13 mouse cellular contexts compared by ENCODE assay signal in genomic region chr2:112767665-112768064, GRCm38 (mm10).
DNase-seq lines count a peak whose midpoint lies in the region; ATAC-seq and TF ChIP-seq lines count a peak whose summit lies in the region.
"Had no signal": no experiment of that assay in that cellular context is flagged by ENCODE, and none has a peak within 500 bp of the region (broad histone marks: within the 10 kb centered on the region; RNA-seq: fewer than 3 reads in every experiment).

No protein-coding gene starts in this region.

- H3K27ac ChIP-seq in kidney, postnatal 0 days, result no peak overlapping the region
- H3K27ac ChIP-seq in kidney, embryonic 14.5 days (ENCODE audit: low read depth, low read length), result no peak overlapping the region
- no peak overlapping the region for H3K27ac ChIP-seq in hindbrain, postnatal 0 days
- H3K27ac ChIP-seq: embryonic facial prominence, embryonic 13.5 days; limb, embryonic 13.5 days; midbrain, embryonic 12.5 days had no signal

- no peaks in the 10 kb centered on the region for H3K27me3 ChIP-seq in kidney, postnatal 0 days (ENCODE audit: insufficient read depth, low read length)
- H3K27me3 ChIP-seq in kidney, embryonic 14.5 days (ENCODE audit: control insufficient read depth, insufficient read depth, low read length), result no peaks in the 10 kb centered on the region
- no peaks in the 10 kb centered on the region for H3K27me3 ChIP-seq in hindbrain, postnatal 0 days (ENCODE audit: insufficient read depth, low read length)
- H3K27me3 ChIP-seq: embryonic facial prominence, embryonic 13.5 days; midbrain, embryonic 12.5 days had no signal

- no peak overlapping the region for H3K4me2 ChIP-seq in kidney, postnatal 0 days (ENCODE audit: low read length)
- H3K4me2 ChIP-seq in kidney, embryonic 14.5 days (replicated peaks; ENCODE audit: low read depth, low read length), result no peak overlapping the region
- H3K4me2 ChIP-seq in hindbrain, postnatal 0 days (ENCODE audit: low read depth, low read length), result no peak overlapping the region
- H3K4me2 ChIP-seq: embryonic facial prominence, embryonic 13.5 days; limb, embryonic 13.5 days; midbrain, embryonic 12.5 days had no signal

- 66% methylated on average over 5 of the region's 5 CpGs for WGBS in kidney, postnatal 0 days
- WGBS in kidney, embryonic 14.5 days, result 71% methylated on average over 5 of the region's 5 CpGs
- 64% methylated on average over 5 of the region's 5 CpGs for WGBS in hindbrain, postnatal 0 days

- no peak overlapping the region for H3K9ac ChIP-seq in kidney, postnatal 0 days (ENCODE audit: low read depth, low read length)
- no peak overlapping the region for H3K9ac ChIP-seq in kidney, embryonic 14.5 days (ENCODE audit: low read depth, low read length)
- H3K9ac ChIP-seq in hindbrain, postnatal 0 days (replicated peaks; ENCODE audit: low read length), result no peak overlapping the region
- H3K9ac ChIP-seq: embryonic facial prominence, embryonic 13.5 days; limb, embryonic 13.5 days; midbrain, embryonic 12.5 days had no signal

- ATAC-seq in kidney, postnatal 0 days (replicated peaks; ENCODE audit: low FRiP score, low read depth), result no peak
- ATAC-seq in kidney, embryonic 14.5 days (ENCODE audit: low FRiP score, low TSS enrichment), result no peak
- peak; percentile 74 for ATAC-seq in hindbrain, postnatal 0 days
- no peak for ATAC-seq in megakaryocyte-erythroid progenitor cell, adult 5-6 weeks (replicated peaks; ENCODE audit: low FRiP score, low TSS enrichment, poor library complexity, severe bottlenecking)

- DNase-seq in adrenal gland, postnatal 14 days, result peak; percentile 22
- DNase-seq in adrenal gland, postnatal 4 days (ENCODE audit: low spot score in 2 of 2), result no peak
- peak; percentile 27 for DNase-seq in kidney, postnatal 0 days (ENCODE audit: low spot score)
- DNase-seq in ES-CJ7 (ENCODE audit: low read depth, low spot score), result peak; percentile 12
- DNase-seq in hindbrain, postnatal 0 days (ENCODE audit: low spot score), result peak; percentile 64
- DNase-seq in layer of hippocampus, adult 8-10 months (ENCODE audit: low spot score in 2 of 2), result no peak
- DNase-seq: adrenal gland, adult 2 months; B cell, adult 2 months had no signal

- H3K4me1 ChIP-seq in kidney, postnatal 0 days (replicated peaks; ENCODE audit: insufficient read depth, low read length), result no peaks in the 10 kb centered on the region
- H3K4me1 ChIP-seq in kidney, embryonic 14.5 days (ENCODE audit: control insufficient read depth, insufficient read depth, low read length), result no peaks in the 10 kb centered on the region
- H3K4me1 ChIP-seq in hindbrain, postnatal 0 days (ENCODE audit: insufficient read depth, low read length), result no peaks in the 10 kb centered on the region
- H3K4me1 ChIP-seq: embryonic facial prominence, embryonic 13.5 days; limb, embryonic 13.5 days; midbrain, embryonic 12.5 days had no signal

- peak; percentile 60 for TF ChIP-seq CTCF in kidney, postnatal 0 days (IDR thresholded peaks at IDR 0.05; ENCODE audit: low read depth)
- TF ChIP-seq CTCF in hindbrain, postnatal 0 days (IDR thresholded peaks at IDR 0.05; ENCODE audit: low read depth), result peak; percentile 75

- H3K36me3 ChIP-seq in kidney, postnatal 0 days (ENCODE audit: insufficient read depth, low read length), result no peaks in the 10 kb centered on the region
- no peaks in the 10 kb centered on the region for H3K36me3 ChIP-seq in kidney, embryonic 14.5 days (ENCODE audit: control insufficient read depth, insufficient read depth, low read length)
- H3K36me3 ChIP-seq in hindbrain, postnatal 0 days (ENCODE audit: insufficient read depth, low read length), result no peaks in the 10 kb centered on the region
- H3K36me3 ChIP-seq: embryonic facial prominence, embryonic 13.5 days; limb, embryonic 13.5 days; midbrain, embryonic 12.5 days had no signal

- H3K4me3 ChIP-seq in kidney, postnatal 0 days (replicated peaks; ENCODE audit: low read depth, low read length), result no peak overlapping the region
- H3K4me3 ChIP-seq in kidney, embryonic 14.5 days (ENCODE audit: low read length), result no peak overlapping the region
- H3K4me3 ChIP-seq in hindbrain, postnatal 0 days (ENCODE audit: low read length), result no peak overlapping the region
- H3K4me3 ChIP-seq: embryonic facial prominence, embryonic 13.5 days; limb, embryonic 13.5 days; midbrain, embryonic 12.5 days had no signal

- H3K9me3 ChIP-seq in kidney, postnatal 0 days (replicated peaks; ENCODE audit: low read length), result no peaks in the 10 kb centered on the region
- H3K9me3 ChIP-seq in kidney, embryonic 14.5 days (ENCODE audit: control insufficient read depth, low read length), result no peaks in the 10 kb centered on the region
- no peaks in the 10 kb centered on the region for H3K9me3 ChIP-seq in hindbrain, postnatal 0 days (ENCODE audit: low read length)
- H3K9me3 ChIP-seq: embryonic facial prominence, embryonic 13.5 days; limb, embryonic 13.5 days; midbrain, embryonic 12.5 days had no signal

Comparison
In these comparisons a context has a peak if more than half of its experiments do, and no peak if none do; other contexts are left out.
1. DNase-seq: peak in adrenal gland, postnatal 14 days (single experiment), kidney, postnatal 0 days (single experiment), ES-CJ7 (single experiment) and hindbrain, postnatal 0 days (single experiment); none in adrenal gland, postnatal 4 days (0 of 2) and layer of hippocampus, adult 8-10 months (0 of 2).